Mouse (Mus musculus) liver, postnatal 0 days (tissue): ENCODE data around the gene Kctd7. TPM values are rescaled to one million over a fixed set of nuclear protein-coding genes. Genes with fewer than 3 reads are reported as not detected.

Experiments used
- ATAC-seq: fragments of 200-750 bp; cut with Nextera tagmentation; 2 replicates; pipeline ENCODE4 v1.8.0; 2017; ENCODE audit warnings: mild to moderate bottlenecking, moderate library complexity
- DNase-seq: peaks from one replicate; pipeline ENCODE4 v3.0.0-alpha.2; 2016
- H3K27ac ChIP-seq: fragments of 300-500 bp; sonication (generic); 2 replicates; pipeline ENCODE4 v1.5.1; 2014; ENCODE audit warnings: antibody characterized with exemption, moderate library complexity, mild to moderate bottlenecking, low read depth
- H3K27me3 ChIP-seq: fragments of 300-500 bp; sonication (generic); 2 replicates; pipeline ENCODE4 v1.6.1; 2014; ENCODE audit warnings: low read length, control low read depth, mixed read lengths; ENCODE audit not compliant: insufficient read depth
- H3K36me3 ChIP-seq: fragments of 300-500 bp; sonication (generic); replicated peaks from 2 replicates; pipeline ENCODE4 v1.6.1; 2014; ENCODE audit warnings: mild to moderate bottlenecking, control low read depth, low read length, moderate library complexity, mixed read lengths; ENCODE audit not compliant: insufficient read depth
- H3K4me1 ChIP-seq: fragments of 300-500 bp; sonication (generic); 2 replicates; pipeline ENCODE4 v1.6.1; 2014; ENCODE audit warnings: antibody characterized with exemption, mild to moderate bottlenecking, control low read depth; ENCODE audit not compliant: insufficient read depth
- H3K4me2 ChIP-seq: fragments of 300-500 bp; sonication (generic); 2 replicates; pipeline ENCODE4 v1.6.1; 2014; ENCODE audit warnings: low read depth, mild to moderate bottlenecking, low read length, moderate library complexity, mixed read lengths
- H3K4me3 ChIP-seq: fragments of 300-500 bp; sonication (generic); 2 replicates; pipeline ENCODE4 v1.5.1; 2014; ENCODE audit warnings: low read depth, low read length
- H3K9ac ChIP-seq: fragments of 300-500 bp; sonication (generic); replicated peaks from 2 replicates; pipeline ENCODE4 v1.6.1; 2014; ENCODE audit warnings: mild to moderate bottlenecking, moderate library complexity
- H3K9me3 ChIP-seq: fragments of 300-500 bp; sonication (generic); 2 replicates; pipeline ENCODE4 v1.6.1; 2016; ENCODE audit warnings: mild to moderate bottlenecking, control low read depth, low read length, mixed read lengths
- CTCF ChIP-seq: sonication (generic); IDR thresholded peaks from 2 replicates; pipeline ENCODE4 v1.5.1; 2016; ENCODE audit warnings: antibody characterized with exemption, low read depth
- EP300 ChIP-seq: IDR thresholded peaks from 2 replicates; pipeline ENCODE4 v1.6.1; 2016; ENCODE audit warnings: antibody characterized with exemption, low read depth, mild to moderate bottlenecking
- WGBS: fragments of 180-500 bp; shearing (Covaris S2); extraction: QIAGEN DNeasy Blood & Tissue Kit; methylation state at CpG from one replicate; pipeline ENCODE4 v1.1.7; 2014; ENCODE audit not compliant: insufficient replicate concordance; 5-methylcytosine and 5-hydroxymethylcytosine counted together
- polyA plus RNA-seq: library from polyadenylated mRNA; unstranded; fragments of >200 nt; fragmentation: Nextera tagmentation; extraction: Ambion mirVana; gene quantifications from 2 replicates; pipeline ENCODE4 v1.2.1, GENCODE M21; 2015

Gene Kctd7
- polyA plus RNA-seq, 1 experiment from 2014 or later, result 3.9 TPM

GRCm38 (mm10) chr5:130181740-130182540 lies 37.3 kb downstream of the Kctd7 start:
- H3K9me3 ChIP-seq, result no peaks in the 10 kb centered on the region
- no peak for ATAC-seq
- WGBS, result 80% methylated on average over 6 of the region's 6 CpGs
- peaks cover 23% of the 10 kb centered on the region for H3K4me1 ChIP-seq
- no peak overlapping the region for H3K27ac ChIP-seq
- TF ChIP-seq EP300 (no peak), CTCF (no peak)
- no peak overlapping the region for H3K4me2 ChIP-seq
- DNase-seq, result no peak
- H3K9ac ChIP-seq, result no peak overlapping the region
- H3K27me3 ChIP-seq, result no peaks in the 10 kb centered on the region
- no peak overlapping the region for H3K4me3 ChIP-seq
- H3K36me3 ChIP-seq, result no peaks in the 10 kb centered on the region; the same call in 1 of the 2 replicates

- 77% methylated on average over 3 of the region's 3 CpGs for WGBS
- peaks cover 25% of the 10 kb centered on the region for H3K4me1 ChIP-seq
- no peak for ATAC-seq
Measured at GRCm38 (mm10) chr5:130182541-130182821, 37.8 kb downstream of the Kctd7 start.

GRCm38 (mm10) chr5:130184193-130184856 lies 39.7 kb downstream of the Kctd7 start:
- Histone ChIP-seq H3K9me3 (no peaks in the 10 kb centered on the region), H3K36me3 (peaks cover 7% of the 10 kb centered on the region), H3K27me3 (no peaks in the 10 kb centered on the region), H3K4me1 (peaks cover 22% of the 10 kb centered on the region), H3K9ac (no peak overlapping the region), H3K4me2 (no peak overlapping the region), H3K4me3 (no peak overlapping the region), H3K27ac (peak overlapping the region; percentile 39; the same call in 1 of the 2 replicates)
- 70% methylated on average over 9 of the region's 9 CpGs for WGBS
- TF ChIP-seq CTCF (no peak), EP300 (no peak)
- ATAC-seq, result peak; percentile 67
- no peak for DNase-seq

More at GRCm38 (mm10) chr5:130182541-130182821, 37.8 kb downstream of the Kctd7 start:
- TF ChIP-seq EP300, result no peak
- no peak for TF ChIP-seq CTCF
- H3K9ac ChIP-seq, result no peak overlapping the region
- no peak overlapping the region for H3K27ac ChIP-seq
- no peak for DNase-seq
- H3K4me2 ChIP-seq, result no peak overlapping the region
- peaks cover 3% of the 10 kb centered on the region; the same call in 1 of the 2 replicates for H3K36me3 ChIP-seq
- H3K27me3 ChIP-seq, result no peaks in the 10 kb centered on the region
- H3K9me3 ChIP-seq, result no peaks in the 10 kb centered on the region
- H3K4me3 ChIP-seq, result no peak overlapping the region

GRCm38 (mm10) chr5:130185312-130185711 lies 40.7 kb downstream of the Kctd7 start:
- H3K4me2 ChIP-seq, result no peak overlapping the region
- no peak overlapping the region for H3K4me3 ChIP-seq
- DNase-seq (no peak), ATAC-seq (no peak)
- TF ChIP-seq CTCF, result no peak
- no peak for TF ChIP-seq EP300
- WGBS, result 85% methylated on average over 6 of the region's 6 CpGs
- H3K4me1 ChIP-seq, result peaks cover 22% of the 10 kb centered on the region
- peaks cover 17% of the 10 kb centered on the region for H3K36me3 ChIP-seq
- no peak overlapping the region for H3K9ac ChIP-seq
- H3K27me3 ChIP-seq, result no peaks in the 10 kb centered on the region
- no peak overlapping the region for H3K27ac ChIP-seq
- no peaks in the 10 kb centered on the region for H3K9me3 ChIP-seq

GRCm38 (mm10) chr5:130187383-130187782 lies 42.7 kb downstream of the Kctd7 start:
- TF ChIP-seq CTCF, result no peak
- TF ChIP-seq EP300, result no peak
- ATAC-seq (0 out of 2 replicates have a peak, but pooled peaks have one; percentile 16), DNase-seq (no peak)
- WGBS, result 80% methylated on average over 7 of the region's 7 CpGs
- no peak overlapping the region for H3K9ac ChIP-seq
- no peak overlapping the region for H3K4me3 ChIP-seq
- no peak overlapping the region for H3K4me2 ChIP-seq
- H3K36me3 ChIP-seq, result peaks cover 32% of the 10 kb centered on the region
- H3K4me1 ChIP-seq, result peaks cover 22% of the 10 kb centered on the region
- no peaks in the 10 kb centered on the region for H3K27me3 ChIP-seq
- no peaks in the 10 kb centered on the region for H3K9me3 ChIP-seq
- H3K27ac ChIP-seq, result no peak overlapping the region

DNA sequence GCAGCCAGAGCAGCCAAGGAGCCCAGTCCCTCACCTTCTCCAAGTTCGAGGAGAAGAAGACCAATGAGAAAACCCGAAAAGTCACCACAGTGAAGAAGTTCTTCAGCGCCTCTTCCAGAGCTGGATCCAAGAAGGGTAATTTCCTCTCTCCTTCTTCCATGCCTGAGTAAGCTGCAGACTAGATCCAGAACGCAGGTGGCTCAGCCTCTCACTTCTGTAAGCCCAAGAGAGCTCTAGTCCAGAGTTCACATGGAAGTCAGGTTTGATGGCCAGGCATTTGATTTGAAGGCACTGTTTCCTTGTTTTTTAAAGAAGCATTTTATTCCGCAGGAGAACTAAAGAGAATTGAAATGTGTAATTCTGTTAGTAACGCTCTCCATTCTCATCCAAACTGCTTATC lies 46.2 kb downstream of the Kctd7 start:
- Histone ChIP-seq H3K9me3 (no peaks in the 10 kb centered on the region), H3K4me2 (no peak overlapping the region), H3K36me3 (peaks cover 59% of the 10 kb centered on the region), H3K4me1 (peaks cover 10% of the 10 kb centered on the region), H3K9ac (no peak overlapping the region), H3K4me3 (no peak overlapping the region), H3K27ac (0 out of 2 replicates have a peak overlapping the region, but pooled peaks have one; percentile 22), H3K27me3 (no peaks in the 10 kb centered on the region)
- TF ChIP-seq EP300 (no peak), CTCF (no peak)
- no peak for ATAC-seq
- 86% methylated on average over 6 of the region's 6 CpGs for WGBS
- DNase-seq, result no peak
